Mouse (Mus musculus) embryonic facial prominence, embryonic 11.5 days (tissue): Measurements from ENCODE around the gene Rtkn. TPM values are rescaled to one million over a fixed set of nuclear protein-coding genes. Genes with fewer than 3 reads are reported as not detected.

ENCODE experiments used
- ATAC-seq: fragments of 200-750 bp; cut with Nextera tagmentation; replicated peaks from 2 replicates; pipeline ENCODE4 v1.8.0; 2017; ENCODE audit warnings: low read depth; ENCODE audit not compliant: insufficient number of reproducible peaks, low FRiP score, low TSS enrichment
- DNase-seq: peaks from one replicate; pipeline ENCODE4 v3.0.0-alpha.2; 2015; ENCODE audit warnings: low spot score
- H3K27ac ChIP-seq: fragments of 300-500 bp; sonication (generic); replicated peaks from 2 replicates; pipeline ENCODE4 v1.5.1; 2014; ENCODE audit warnings: mild to moderate bottlenecking, low read depth, low read length, control low read depth
- H3K27me3 ChIP-seq: fragments of 300-500 bp; sonication (generic); 2 replicates; pipeline ENCODE4 v1.6.1; 2014; ENCODE audit warnings: mild to moderate bottlenecking, low read length, moderate library complexity, mixed read lengths; ENCODE audit not compliant: control insufficient read depth, insufficient read depth
- H3K36me3 ChIP-seq: fragments of 300-500 bp; sonication (generic); replicated peaks from 2 replicates; pipeline ENCODE4 v1.6.1; 2014; ENCODE audit warnings: low read depth, mild to moderate bottlenecking, low read length, moderate library complexity, mixed read lengths; ENCODE audit not compliant: control insufficient read depth, insufficient read depth
- H3K4me1 ChIP-seq: fragments of 300-500 bp; sonication (generic); 2 replicates; pipeline ENCODE4 v1.6.1; 2014; ENCODE audit warnings: low read length, mixed read lengths; ENCODE audit not compliant: control insufficient read depth, insufficient read depth
- H3K4me2 ChIP-seq: fragments of 300-500 bp; sonication (generic); 2 replicates; pipeline ENCODE4 v1.6.1; 2014; ENCODE audit warnings: low read depth, mild to moderate bottlenecking, control low read depth, low read length, moderate library complexity
- H3K4me3 ChIP-seq: fragments of 300-500 bp; sonication (generic); 2 replicates; pipeline ENCODE4 v1.5.1; 2014; ENCODE audit warnings: low read depth, low read length, control low read depth
- H3K9ac ChIP-seq: fragments of 300-500 bp; sonication (generic); replicated peaks from 2 replicates; pipeline ENCODE4 v1.6.1; 2014; ENCODE audit warnings: mild to moderate bottlenecking, control low read depth, low read length
- H3K9me3 ChIP-seq: fragments of 300-500 bp; sonication (generic); replicated peaks from 2 replicates; pipeline ENCODE4 v1.6.1; 2016; ENCODE audit warnings: mild to moderate bottlenecking, low read length, inconsistent platforms, mixed read lengths; ENCODE audit not compliant: control insufficient read depth
- WGBS: fragments of 180-500 bp; shearing (Covaris S2); extraction: QIAGEN DNeasy Blood & Tissue Kit; methylation state at CpG from one replicate; pipeline ENCODE4 v1.1.7; 2014; 5-methylcytosine and 5-hydroxymethylcytosine counted together
- polyA plus RNA-seq: library from polyadenylated mRNA; unstranded; fragments of >200 nt; fragmentation: Nextera tagmentation; extraction: Ambion mirVana; gene quantifications from 2 replicates; pipeline ENCODE4 v1.2.1, GENCODE M21; 2014

Rtkn gene
- polyA plus RNA-seq, 1 experiment from 2014 or later = 17.7 TPM

- ATAC-seq (no peak), DNase-seq (no peak)
- H3K36me3 ChIP-seq = no peaks in the 10 kb centered on the region
- no peaks in the 10 kb centered on the region; the same call in 1 of the 2 replicates for H3K4me1 ChIP-seq
- no peak overlapping the region for H3K4me2 ChIP-seq
- 93% methylated on average over 4 of the region's 4 CpGs for WGBS
- no peak overlapping the region for H3K4me3 ChIP-seq
- no peak overlapping the region for H3K27ac ChIP-seq
- no peaks in the 10 kb centered on the region for H3K27me3 ChIP-seq
- no peak overlapping the region for H3K9ac ChIP-seq
- H3K9me3 ChIP-seq = no peaks in the 10 kb centered on the region
These were observed 23.6 kb upstream of the Rtkn start for GRCm38 (mm10) chr6:83111510-83112136.

- DNase-seq (peak; percentile 95), ATAC-seq (peak; percentile 72)
- no peaks in the 10 kb centered on the region for H3K27me3 ChIP-seq
- H3K9ac ChIP-seq = peak within 1 kb of the TSS; percentile 85
- H3K27ac ChIP-seq = 0 out of 2 replicates have a peak within 1 kb of the TSS, but pooled peaks have one; percentile 5
- H3K9me3 ChIP-seq = no peaks in the 10 kb centered on the region
- 1% methylated on average over 58 of the region's 58 CpGs for WGBS
- peak within 1 kb of the TSS; percentile 78 for H3K4me2 ChIP-seq
- no peaks in the 10 kb centered on the region; the same call in 1 of the 2 replicates for H3K36me3 ChIP-seq
- H3K4me3 ChIP-seq = peak within 1 kb of the TSS; percentile 75
- H3K4me1 ChIP-seq = peaks cover 4% of the 10 kb centered on the region
These were observed 20.1 kb upstream of the Rtkn start, which contains the start of gene Mogs for GRCm38 (mm10) chr6:83115011-83115671. Gene Mogs (plus strand): TSS chr6:83115496.

- Histone ChIP-seq H3K9me3 (no peaks in the 10 kb centered on the region), H3K4me1 (peaks cover 5% of the 10 kb centered on the region), H3K9ac (peak overlapping the region; percentile 85), H3K4me3 (peak overlapping the region; percentile 75), H3K4me2 (peak overlapping the region; percentile 78), H3K27ac (0 out of 2 replicates have a peak overlapping the region, but pooled peaks have one; percentile 5), H3K27me3 (no peaks in the 10 kb centered on the region), H3K36me3 (no peaks in the 10 kb centered on the region; the same call in 1 of the 2 replicates)
- DNase-seq (no peak), ATAC-seq (peak; percentile 31)
- WGBS = 3% methylated on average over 46 of the region's 48 CpGs
These were observed 19.4 kb upstream of the Rtkn start for GRCm38 (mm10) chr6:83115682-83116372.

- H3K4me1 ChIP-seq = peaks cover 5% of the 10 kb centered on the region
- no peaks in the 10 kb centered on the region for H3K27me3 ChIP-seq
- H3K36me3 ChIP-seq = no peaks in the 10 kb centered on the region; the same call in 1 of the 2 replicates
- ATAC-seq (no peak), DNase-seq (no peak)
- H3K4me3 ChIP-seq = peak overlapping the region; percentile 75
- H3K9ac ChIP-seq = peak overlapping the region; percentile 85
- H3K27ac ChIP-seq = no peak overlapping the region
- H3K9me3 ChIP-seq = no peaks in the 10 kb centered on the region
- peak overlapping the region; percentile 78 for H3K4me2 ChIP-seq
- 77% methylated on average over 11 of the region's 11 CpGs for WGBS
These were observed 18.7 kb upstream of the Rtkn start for GRCm38 (mm10) chr6:83116373-83117164.

- H3K4me3 ChIP-seq = no peak overlapping the region
- H3K9me3 ChIP-seq = no peaks in the 10 kb centered on the region
- 85% methylated on average over 4 of the region's 4 CpGs for WGBS
- no peak overlapping the region for H3K4me2 ChIP-seq
- H3K9ac ChIP-seq = no peak overlapping the region
- ATAC-seq (no peak), DNase-seq (no peak)
- H3K4me1 ChIP-seq = peaks cover 5% of the 10 kb centered on the region
- no peak overlapping the region for H3K27ac ChIP-seq
- H3K27me3 ChIP-seq = no peaks in the 10 kb centered on the region
- no peaks in the 10 kb centered on the region; the same call in 1 of the 2 replicates for H3K36me3 ChIP-seq
These were observed 18.2 kb upstream of the Rtkn start for GRCm38 (mm10) chr6:83117165-83117438.

- H3K9ac ChIP-seq = no peak overlapping the region
- DNase-seq (no peak), ATAC-seq (no peak)
- peaks cover 5% of the 10 kb centered on the region for H3K4me1 ChIP-seq
- no peak overlapping the region for H3K27ac ChIP-seq
- H3K36me3 ChIP-seq = no peaks in the 10 kb centered on the region; the same call in 1 of the 2 replicates
- H3K4me3 ChIP-seq = no peak overlapping the region
- H3K4me2 ChIP-seq = no peak overlapping the region
- 88% methylated on average over 13 of the region's 13 CpGs for whole genome bisulfite sequencing
- no peaks in the 10 kb centered on the region for H3K9me3 ChIP-seq
- no peaks in the 10 kb centered on the region for H3K27me3 ChIP-seq
These were observed 17.6 kb upstream of the Rtkn start for GRCm38 (mm10) chr6:83117616-83118015.

- Histone ChIP-seq H3K4me3 (no peak overlapping the region), H3K9ac (no peak overlapping the region), H3K27me3 (no peaks in the 10 kb centered on the region), H3K4me2 (no peak overlapping the region), H3K9me3 (no peaks in the 10 kb centered on the region), H3K4me1 (peaks cover 8% of the 10 kb centered on the region), H3K36me3 (no peaks in the 10 kb centered on the region; the same call in 1 of the 2 replicates), H3K27ac (no peak overlapping the region)
- ATAC-seq (no peak), DNase-seq (no peak)
- WGBS = 84% methylated on average over 11 of the region's 11 CpGs
These were observed 16.9 kb upstream of the Rtkn start for GRCm38 (mm10) chr6:83118369-83118768.
